Mouse (Mus musculus): Measurements from ENCODE around the gene Crebrf.
A peak's percentile ranks its signal among the peaks of the same experiment; 100 is the strongest.

Crebrf gene

DNA sequence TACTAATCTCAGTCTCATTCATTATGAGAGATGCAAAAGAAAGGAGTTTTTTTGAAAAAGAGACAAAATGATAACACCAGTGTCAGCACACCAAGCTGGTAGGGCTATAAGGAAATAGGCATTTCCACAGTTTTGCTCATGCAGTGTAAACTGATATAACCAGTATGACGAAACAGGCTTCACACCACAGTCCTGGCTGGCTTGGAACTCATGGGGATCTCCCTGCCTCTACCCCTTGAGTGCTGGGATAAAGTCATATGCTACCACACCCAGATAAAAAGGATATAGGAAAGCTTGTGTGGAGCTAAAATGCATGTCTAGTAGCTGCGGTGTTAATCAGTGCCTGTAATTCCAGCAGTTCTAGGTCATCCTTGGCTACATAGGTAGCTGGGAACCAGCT, 64.0 kb downstream of the Crebrf start:
- no peak for DNase-seq

DNA sequence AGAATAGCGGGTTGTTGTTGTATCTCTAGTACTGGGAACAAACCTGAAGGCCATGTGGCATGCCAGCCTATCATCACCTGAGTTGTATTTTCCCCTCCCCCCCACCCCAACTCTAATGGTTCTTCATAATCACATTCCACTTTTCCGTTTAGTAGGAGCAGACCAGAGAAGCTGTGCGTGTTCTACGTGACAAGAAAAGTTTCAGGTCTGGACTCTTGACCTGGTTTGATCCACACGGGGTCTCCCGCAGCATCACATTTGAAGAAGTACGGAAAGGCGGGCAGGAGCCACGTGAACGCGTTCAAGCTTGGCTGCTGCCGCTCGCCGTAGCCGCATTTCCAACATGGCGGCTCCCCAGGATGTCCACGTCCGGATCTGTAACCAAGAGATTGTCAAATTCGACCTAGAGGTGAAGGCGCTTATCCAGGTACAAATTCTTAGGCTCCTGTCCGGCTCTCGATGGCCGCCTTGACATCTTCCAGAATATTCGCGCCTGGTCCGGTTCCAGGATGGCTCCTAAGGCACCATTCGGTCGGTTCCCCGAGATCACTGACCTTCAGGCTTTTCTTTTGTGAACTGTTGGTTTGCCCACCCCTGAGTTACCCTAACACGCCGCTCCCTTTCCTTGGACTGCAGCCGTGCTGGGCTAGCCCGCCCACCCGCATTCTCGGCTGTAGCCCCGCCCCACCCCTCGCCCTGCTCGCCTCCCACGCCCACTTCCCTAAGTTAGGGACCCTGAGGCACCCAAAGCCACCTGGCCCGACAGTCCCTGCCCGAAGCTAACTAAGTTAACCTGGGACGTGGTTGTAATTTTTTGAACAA, 65.5 kb downstream of the Crebrf start, which contains the start of gene Bnip1:
Gene Bnip1, plus strand, starts transcription at position 317 of the 822 bp plus-strand sequence.
- peak; percentile 90 for DNase-seq

DNA sequence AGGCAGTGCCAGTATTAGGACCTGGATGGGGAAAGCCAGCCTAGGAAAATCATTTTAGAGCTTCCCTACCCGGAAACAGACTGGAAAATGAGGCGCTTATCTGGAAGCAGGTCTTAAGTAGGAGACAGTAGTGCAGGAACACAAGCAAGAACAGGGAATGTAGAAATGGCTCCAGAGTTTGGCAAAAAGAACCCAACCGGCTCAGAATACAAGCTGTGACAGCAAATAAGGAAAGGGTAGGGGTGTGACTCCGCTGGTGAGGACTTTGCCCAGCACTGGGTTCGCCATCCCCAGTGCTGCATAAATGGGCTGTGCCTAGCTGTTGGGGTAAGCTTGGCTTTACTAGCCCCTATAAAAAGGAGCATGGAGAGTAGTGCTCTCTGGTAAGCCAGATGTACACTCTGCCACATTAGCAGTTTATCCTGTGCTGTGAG, 66.2 kb downstream of the Crebrf start:
- no peak for DNase-seq

DNA sequence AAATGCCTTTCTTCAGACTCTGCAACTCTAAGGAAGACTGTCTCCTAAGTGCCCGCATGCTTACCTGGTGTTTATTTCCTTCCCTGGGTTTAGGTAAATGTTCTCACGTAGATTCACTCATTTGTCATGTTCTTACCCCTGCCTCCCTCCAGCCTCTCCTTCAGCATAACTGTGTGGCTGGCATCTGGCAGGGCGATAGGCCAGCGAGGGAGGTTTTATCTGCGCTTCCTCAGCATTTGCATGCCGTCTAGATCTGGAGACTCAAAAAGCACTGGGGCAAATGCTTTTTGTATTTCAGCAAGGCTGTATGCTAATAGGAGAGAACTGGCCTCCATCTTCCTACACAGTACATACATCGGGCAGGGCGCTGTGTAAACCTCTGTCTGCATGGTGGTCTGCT, 69.1 kb downstream of the Crebrf start:
- DNase-seq, result no peak

- no peak for DNase-seq
Observed at GRCm38 (mm10) chr17:26786586-26786985, 71.1 kb downstream of the Crebrf start.

GRCm38 (mm10) chr17:26788986-26789385, 73.5 kb downstream of the Crebrf start:
- DNase-seq, result no peak

GRCm38 (mm10) chr17:26789460-26790268, 74.2 kb downstream of the Crebrf start:
- no peak for DNase-seq

GRCm38 (mm10) chr17:26790269-26791214, 75.1 kb downstream of the Crebrf start:
- no peak for DNase-seq

- DNase-seq, result no peak
Observed at GRCm38 (mm10) chr17:26791580-26791979, 76.1 kb downstream of the Crebrf start.

DNA sequence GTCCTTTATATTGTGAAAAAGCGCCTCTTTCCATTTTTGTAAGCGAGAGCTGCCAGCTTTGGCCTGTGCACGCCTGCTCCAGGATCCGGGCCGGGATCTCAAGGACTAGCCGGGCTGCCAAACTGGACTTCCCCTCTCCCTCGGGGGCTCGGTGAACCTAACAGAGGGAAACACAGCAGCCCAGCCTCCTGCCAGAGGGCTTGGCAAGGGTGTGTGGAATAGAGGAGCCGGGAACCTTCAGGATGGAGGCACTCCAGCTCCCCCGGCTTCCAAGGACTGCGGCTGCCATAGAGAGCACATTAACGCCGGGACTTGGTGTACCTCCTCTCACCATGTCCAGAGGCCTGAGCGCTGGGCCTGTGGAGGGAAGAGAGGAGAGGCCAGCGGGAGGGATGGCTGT, 76.6 kb downstream of the Crebrf start:
- DNase-seq, result no peak

GRCm38 (mm10) chr17:26793068-26793765, 77.8 kb downstream of the Crebrf start:
- DNase-seq, result no peak

GRCm38 (mm10) chr17:26794744-26795143, 79.3 kb downstream of the Crebrf start:
- DNase-seq, result peak; percentile 58

- DNase-seq, result no peak
Observed at GRCm38 (mm10) chr17:26795386-26795785, 79.9 kb downstream of the Crebrf start.

DNA sequence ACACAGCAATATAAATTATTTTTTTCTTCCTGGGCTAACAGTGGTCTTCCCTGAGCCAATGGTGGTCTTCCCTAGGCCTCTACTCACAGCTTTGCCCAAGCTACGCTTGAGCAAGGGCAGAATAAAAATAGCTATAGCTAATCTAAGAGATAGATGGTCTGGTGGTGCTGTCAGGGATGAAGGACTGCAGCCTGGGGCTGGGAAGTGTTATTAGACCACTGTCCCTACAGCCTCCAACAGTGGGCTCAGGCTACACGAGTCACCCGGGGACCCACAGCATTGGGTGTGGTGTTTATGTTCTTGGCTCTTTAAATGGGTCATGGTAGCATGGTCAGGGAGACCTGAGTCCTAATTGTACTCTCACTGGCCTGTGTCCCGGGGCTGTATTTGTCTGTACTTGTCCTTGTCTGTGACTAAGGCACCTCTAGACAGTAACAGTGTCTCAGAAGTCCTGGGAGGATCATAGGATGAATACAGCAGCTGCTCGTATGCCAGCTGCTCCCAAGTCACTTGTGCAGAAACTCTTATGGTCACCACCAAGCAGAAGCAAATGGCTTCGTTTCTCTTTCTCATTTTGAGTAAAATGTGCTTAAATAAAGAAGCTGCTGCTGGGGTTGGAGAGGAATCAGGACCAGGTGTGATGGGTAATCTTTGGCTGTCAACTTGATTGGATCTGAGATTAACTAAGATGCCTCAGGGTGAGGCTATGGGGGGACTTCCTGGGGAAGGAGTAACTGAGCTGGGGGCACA, 82.1 kb downstream of the Crebrf start:
- DNase-seq, result no peak

- DNase-seq, result no peak
Observed at GRCm38 (mm10) chr17:26802886-26803285, 87.4 kb downstream of the Crebrf start.

DNA sequence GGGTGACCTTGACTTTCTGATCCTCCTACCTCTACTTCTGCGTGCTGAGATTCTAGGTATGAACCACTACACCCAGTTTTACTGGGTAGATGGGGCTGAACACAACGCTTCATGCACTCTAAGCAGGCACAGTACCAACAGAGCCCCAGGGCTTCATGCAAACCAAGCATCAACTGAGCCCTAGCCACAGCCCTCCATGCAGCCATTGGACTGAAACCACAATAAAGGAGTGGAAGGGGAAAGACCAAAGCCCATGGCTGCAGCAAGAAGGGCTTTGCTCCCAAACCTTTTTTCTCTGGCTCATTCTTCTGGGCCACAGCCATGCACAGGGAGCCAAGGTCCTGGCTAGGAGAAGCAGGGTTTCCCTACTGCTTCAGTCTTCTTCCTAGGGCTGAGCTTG, 97.2 kb downstream of the Crebrf start:
- no peak for DNase-seq

- no peak for DNase-seq
Observed at GRCm38 (mm10) chr17:26813497-26813896, 98.0 kb downstream of the Crebrf start.

DNA sequence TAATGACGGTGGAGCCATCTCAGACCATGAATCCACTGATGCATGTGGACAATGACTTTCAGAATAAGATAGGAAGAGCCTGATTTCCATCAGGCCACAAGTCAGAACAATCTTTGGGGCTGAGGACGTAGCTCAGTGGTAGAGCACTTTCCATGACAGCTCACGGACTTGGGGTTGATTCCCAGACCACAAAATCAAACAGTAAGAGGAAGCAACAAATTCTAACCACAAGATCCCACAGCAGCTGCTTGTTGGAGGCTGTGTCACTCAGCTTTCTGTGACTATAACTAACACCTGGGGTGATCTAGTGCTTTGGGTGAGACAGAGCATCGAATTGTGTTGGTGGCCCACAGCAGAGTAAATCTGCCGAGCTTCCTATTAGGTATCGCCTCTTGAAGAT, 101.4 kb downstream of the Crebrf start:
- DNase-seq, result no peak

GRCm38 (mm10) chr17:26817776-26818175, 102.3 kb downstream of the Crebrf start:
- DNase-seq, result no peak

- DNase-seq, result no peak
Observed at GRCm38 (mm10) chr17:26826131-26826530, 110.7 kb downstream of the Crebrf start.

Measured in embryo, embryonic 11 days (tissue).